31 mouse cellular contexts compared by ENCODE assay signal in genomic region chr2:83735276-83735675, GRCm38 (mm10).
"Had no signal": no experiment of that assay in that cellular context is flagged by ENCODE, and none has a peak within 500 bp of the region (broad histone marks: within the 10 kb centered on the region; RNA-seq: fewer than 3 reads in every experiment).

No protein-coding gene starts in this region.

- H3K9ac ChIP-seq: limb, embryonic 12.5 days; limb, embryonic 13.5 days; limb, embryonic 15.5 days; liver, embryonic 12.5 days; liver, embryonic 13.5 days; liver, embryonic 14.5 days; liver, embryonic 15.5 days; liver, postnatal 0 days; lung, embryonic 14.5 days; lung, embryonic 15.5 days; midbrain, embryonic 12.5 days; midbrain, embryonic 15.5 days; neural tube, embryonic 12.5 days; neural tube, embryonic 13.5 days had no signal

- H3K36me3 ChIP-seq: liver, embryonic 15.5 days; midbrain, embryonic 15.5 days had no signal

- H3K4me1 ChIP-seq: limb, embryonic 13.5 days; liver, embryonic 15.5 days; midbrain, embryonic 12.5 days; neural tube, embryonic 12.5 days had no signal

- H3K4me2 ChIP-seq: limb, embryonic 12.5 days; limb, embryonic 13.5 days; limb, embryonic 15.5 days; liver, embryonic 11.5 days; liver, embryonic 12.5 days; liver, embryonic 13.5 days; liver, embryonic 15.5 days; lung, embryonic 14.5 days; lung, embryonic 15.5 days; midbrain, embryonic 12.5 days; midbrain, embryonic 15.5 days; neural tube, embryonic 12.5 days; neural tube, embryonic 13.5 days had no signal

- ATAC-seq: liver, embryonic 12.5 days; liver, postnatal 0 days; lung, postnatal 0 days; midbrain, embryonic 15.5 days; midbrain, embryonic 16.5 days had no signal

- DNase-seq: left cerebral cortex, postnatal 4 days; liver; liver, embryonic 13.5 days; liver, postnatal 0 days; lung, adult 18-20 months; lung, adult 2 months; lung, embryonic 14.5 days; lung, postnatal 14 days; lung, postnatal 36 days; lung, postnatal 4 days; midbrain, embryonic 14.5 days had no signal

- H3K27ac ChIP-seq: left cerebral cortex, adult 2 months; limb, embryonic 10.5 days; limb, embryonic 12.5 days; limb, embryonic 13.5 days; limb, embryonic 15.5 days; liver, embryonic 12.5 days; liver, embryonic 13.5 days; liver, embryonic 14.5 days; liver, embryonic 15.5 days; lung, embryonic 15.5 days; macrophage; midbrain, embryonic 10.5 days; midbrain, embryonic 12.5 days; midbrain, embryonic 15.5 days; neural tube, embryonic 12.5 days; neural tube, embryonic 13.5 days had no signal

- H3K9me3 ChIP-seq: limb, embryonic 10.5 days; limb, embryonic 12.5 days; limb, embryonic 13.5 days; limb, embryonic 15.5 days; liver, embryonic 12.5 days; liver, embryonic 13.5 days; liver, embryonic 15.5 days; lung, embryonic 15.5 days; megakaryocyte, embryonic 14.5 days; midbrain, embryonic 10.5 days; midbrain, embryonic 12.5 days; midbrain, embryonic 15.5 days; neural tube, embryonic 12.5 days; neural tube, embryonic 13.5 days had no signal

- H3K27me3 ChIP-seq: limb, embryonic 12.5 days; limb, embryonic 13.5 days; limb, embryonic 15.5 days; liver, embryonic 12.5 days; liver, embryonic 13.5 days; liver, embryonic 15.5 days; lung, embryonic 15.5 days; megakaryocyte, embryonic 14.5 days; midbrain, embryonic 12.5 days; midbrain, embryonic 15.5 days; neural tube, embryonic 12.5 days; neural tube, embryonic 13.5 days had no signal

- H3K4me3 ChIP-seq: left cerebral cortex, adult 2 months; limb, embryonic 10.5 days; limb, embryonic 12.5 days; limb, embryonic 13.5 days; limb, embryonic 15.5 days; liver, embryonic 12.5 days; liver, embryonic 13.5 days; liver, embryonic 15.5 days; lung, embryonic 15.5 days; megakaryocyte, embryonic 14.5 days; midbrain, embryonic 10.5 days; midbrain, embryonic 12.5 days; midbrain, embryonic 15.5 days; myocyte; neural tube, embryonic 12.5 days; neural tube, embryonic 13.5 days had no signal
